Mouse (Mus musculus) neural tube, embryonic 10.5 days (tissue): ENCODE results near the gene Olfr507.
"Not testable (repeated sequence)": the region's sequence is repeated elsewhere in the genome, so short reads cannot be mapped to it uniquely, and the experiment has no call there.

Source experiments
- DNase-seq: peaks from one replicate; pipeline ENCODE4 v3.0.0-alpha.2; 2017; ENCODE audit warnings: low spot score; ENCODE audit errors: extremely low spot score

Gene Olfr507

GRCm38 (mm10) chr7:108621514-108621913 lies at the start of gene Olfr507:
Gene Olfr507, plus strand, starts transcription at chr7:108621814.
- no peak for DNase-seq

DNA sequence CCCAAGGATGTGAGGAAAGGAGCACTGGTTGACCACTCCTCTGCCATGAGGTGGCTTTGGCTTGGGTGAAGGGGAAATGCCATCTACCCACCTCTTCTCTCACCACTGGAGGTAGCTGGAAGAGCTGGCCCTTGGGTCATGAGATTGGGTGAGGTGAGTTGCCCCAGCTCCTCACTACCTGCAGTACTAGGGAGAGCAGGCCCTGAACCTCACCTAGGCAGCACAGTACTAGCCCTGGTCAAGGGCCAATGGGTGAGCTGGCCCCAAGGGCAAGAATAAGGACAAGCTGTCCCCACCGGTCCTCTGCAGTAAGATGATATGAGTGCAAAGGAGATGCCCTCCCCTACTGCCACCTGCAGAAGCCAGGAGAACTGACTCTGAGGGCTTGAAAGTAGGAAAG lies 31.8 kb upstream of the Olfr507 start:
- DNase-seq: no peak

- DNase-seq: not testable (repeated sequence)
Measured at GRCm38 (mm10) chr7:108601916-108602315, 19.7 kb upstream of the Olfr507 start.

DNA sequence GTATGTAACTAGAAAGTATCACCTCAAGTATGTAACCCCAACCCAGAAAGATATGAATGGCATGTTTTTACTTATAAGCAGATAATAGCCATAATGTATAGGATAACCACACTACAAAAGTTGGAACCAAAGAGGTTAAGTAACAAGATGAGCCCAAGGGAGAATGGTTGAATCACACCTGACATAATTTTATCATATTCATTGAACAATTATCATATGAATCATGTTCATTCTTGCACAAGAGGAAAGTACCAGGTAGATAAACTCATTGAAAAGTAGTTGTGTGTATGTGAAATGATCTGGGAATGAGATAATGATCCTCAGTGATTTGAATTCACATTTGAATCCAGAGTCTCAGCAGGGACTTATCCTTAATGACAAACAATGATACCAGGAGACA lies 11.1 kb upstream of the Olfr507 start, which contains the start of gene Olfr506:
TSS of gene Olfr506 (plus strand) at position 301 of the 400 bp plus-strand sequence.
- no peak for DNase-seq

- no peak for DNase-seq
Measured at GRCm38 (mm10) chr7:108614110-108614509, 7.5 kb upstream of the Olfr507 start.

GRCm38 (mm10) chr7:108616781-108617180 lies 4.8 kb upstream of the Olfr507 start:
- DNase-seq: not testable (repeated sequence)

DNA sequence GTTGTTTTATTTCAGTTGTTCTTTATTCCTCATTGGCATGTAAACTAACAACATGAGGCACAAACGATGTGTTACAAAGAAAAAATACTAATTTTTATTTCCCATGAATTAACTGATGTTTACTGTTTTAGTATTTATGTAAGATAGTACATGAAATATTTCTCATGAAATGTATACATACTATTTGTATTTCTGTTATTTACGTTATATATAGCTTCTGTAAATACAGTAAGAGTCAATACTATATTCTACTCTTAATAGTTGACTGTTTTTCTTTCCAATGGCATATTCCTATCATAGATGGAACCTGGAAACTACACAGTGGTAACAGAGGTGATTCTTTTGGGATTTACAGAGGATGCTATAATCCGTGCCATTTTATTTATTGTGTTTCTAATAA lies 8.1 kb downstream of the Olfr507 start, which contains the start of gene Olfr508:
TSS of gene Olfr508 (plus strand) at position 301 of the 400 bp plus-strand sequence.
- no peak for DNase-seq

GRCm38 (mm10) chr7:108651806-108652205 lies 30.2 kb downstream of the Olfr507 start, which contains the start of gene Olfr509:
Gene Olfr509, minus strand, starts transcription at chr7:108651906.
- DNase-seq: no peak

DNA sequence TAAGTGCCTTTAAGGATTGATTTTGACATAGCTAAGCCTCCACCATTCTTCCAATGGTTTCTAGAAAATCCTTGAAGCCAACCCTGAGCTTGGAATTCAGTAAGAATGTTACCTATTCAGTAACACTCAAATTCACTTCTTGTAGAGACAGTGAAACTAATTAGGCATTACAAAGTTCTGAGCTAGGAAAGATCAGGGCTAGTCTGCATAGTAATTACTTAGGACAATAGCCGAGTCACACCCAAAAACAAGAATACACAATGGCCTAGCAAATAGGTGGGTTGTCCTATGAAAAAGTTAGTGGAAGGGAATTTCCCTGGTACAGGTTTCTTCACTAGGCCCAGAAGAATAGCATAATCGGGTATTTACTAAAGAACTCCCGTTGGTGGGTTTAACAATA lies 40.8 kb downstream of the Olfr507 start:
- no peak for DNase-seq

GRCm38 (mm10) chr7:108666118-108666517 lies 44.5 kb downstream of the Olfr507 start, which contains the start of gene Olfr510:
Gene Olfr510, plus strand, starts transcription at chr7:108666418.
- no peak for DNase-seq

- no peak for DNase-seq
Measured at GRCm38 (mm10) chr7:108671058-108671457, 49.4 kb downstream of the Olfr507 start.
